Mouse (Mus musculus): ENCODE measurements around the gene Abcd4. TPM values are rescaled to one million over a fixed set of nuclear protein-coding genes. Genes with fewer than 3 reads are reported as not detected.

Abcd4 gene
- polyA plus RNA-seq, 1 experiment from 2014 or later: 3.9 TPM

- no peak overlapping the region for H3K4me2 ChIP-seq
- no peak for ATAC-seq (ENCODE audit: insufficient read depth)
Measured at GRCm38 (mm10) chr12:84612518-84612917, 4.7 kb downstream of the Abcd4 start.

GRCm38 (mm10) chr12:84611718-84612117 is 5.5 kb downstream of the Abcd4 start:
- H3K4me1 ChIP-seq (replicated peaks): peaks cover 2% of the 10 kb centered on the region; the same call in 1 of the 2 replicates
- no peaks in the 10 kb centered on the region for H3K36me3 ChIP-seq (replicated peaks)
- no peak overlapping the region for H3K9ac ChIP-seq
- 72% methylated on average over 10 of the region's 10 CpGs for WGBS (ENCODE audit: insufficient replicate concordance)
- no peak for ATAC-seq (ENCODE audit: insufficient read depth)
- H3K27ac ChIP-seq (replicated peaks): no peak overlapping the region
- H3K9me3 ChIP-seq (replicated peaks): no peaks in the 10 kb centered on the region
- H3K4me3 ChIP-seq (replicated peaks): no peak overlapping the region
- H3K27me3 ChIP-seq: no peaks in the 10 kb centered on the region
- no peak overlapping the region for H3K4me2 ChIP-seq

More at GRCm38 (mm10) chr12:84612518-84612917, 4.7 kb downstream of the Abcd4 start:
- WGBS (ENCODE audit: insufficient replicate concordance): 73% methylated on average over 8 of the region's 8 CpGs
- no peak overlapping the region for H3K27ac ChIP-seq (replicated peaks)
- no peaks in the 10 kb centered on the region for H3K36me3 ChIP-seq (replicated peaks)
- H3K27me3 ChIP-seq: no peaks in the 10 kb centered on the region
- H3K9ac ChIP-seq: no peak overlapping the region
- H3K4me3 ChIP-seq (replicated peaks): no peak overlapping the region
- H3K9me3 ChIP-seq (replicated peaks): no peaks in the 10 kb centered on the region
- peaks cover 7% of the 10 kb centered on the region; the same call in 1 of the 2 replicates for H3K4me1 ChIP-seq (replicated peaks)

- H3K4me3 ChIP-seq (replicated peaks): no peak overlapping the region
- H3K4me1 ChIP-seq (replicated peaks): no peaks in the 10 kb centered on the region
- H3K27ac ChIP-seq (replicated peaks): no peak overlapping the region
- H3K9me3 ChIP-seq (replicated peaks): no peaks in the 10 kb centered on the region
- ATAC-seq (ENCODE audit: insufficient read depth): no peak
- no peaks in the 10 kb centered on the region for H3K36me3 ChIP-seq (replicated peaks)
- H3K27me3 ChIP-seq: no peaks in the 10 kb centered on the region
- H3K4me2 ChIP-seq: no peak overlapping the region
- H3K9ac ChIP-seq: no peak overlapping the region
- WGBS (ENCODE audit: insufficient replicate concordance): 66% methylated on average over 7 of the region's 7 CpGs
Measured at GRCm38 (mm10) chr12:84605860-84606259, 11.4 kb downstream of the Abcd4 start.

GRCm38 (mm10) chr12:84604001-84604400 is 13.2 kb downstream of the Abcd4 start:
- 0 out of 2 replicates have a peak, but pooled peaks cover 6% of the 10 kb centered on the region for H3K27me3 ChIP-seq
- WGBS (ENCODE audit: insufficient replicate concordance): 65% methylated on average over 7 of the region's 7 CpGs
- no peak overlapping the region for H3K27ac ChIP-seq (replicated peaks)
- H3K4me1 ChIP-seq (replicated peaks): no peaks in the 10 kb centered on the region
- H3K4me3 ChIP-seq (replicated peaks): no peak overlapping the region
- H3K9me3 ChIP-seq (replicated peaks): no peaks in the 10 kb centered on the region
- no peak overlapping the region for H3K4me2 ChIP-seq
- no peaks in the 10 kb centered on the region for H3K36me3 ChIP-seq (replicated peaks)
- H3K9ac ChIP-seq: no peak overlapping the region
- ATAC-seq (ENCODE audit: insufficient read depth): no peak

- no peak overlapping the region for H3K4me3 ChIP-seq (replicated peaks)
- 14% methylated on average over 8 of the region's 8 CpGs for WGBS (ENCODE audit: insufficient replicate concordance)
Measured at GRCm38 (mm10) chr12:84598324-84598723, 18.9 kb downstream of the Abcd4 start.

GRCm38 (mm10) chr12:84589825-84590761 is 27.1 kb downstream of the Abcd4 start:
- H3K36me3 ChIP-seq (replicated peaks): no peaks in the 10 kb centered on the region
- ATAC-seq (ENCODE audit: insufficient read depth): no peak
- 1% methylated on average over 54 of the region's 54 CpGs for WGBS (ENCODE audit: insufficient replicate concordance)
- H3K27me3 ChIP-seq: peaks cover 26% of the 10 kb centered on the region
- no peaks in the 10 kb centered on the region for H3K9me3 ChIP-seq (replicated peaks)
- H3K27ac ChIP-seq (replicated peaks): no peak overlapping the region
- H3K4me3 ChIP-seq (replicated peaks): peak overlapping the region; percentile 55
- H3K9ac ChIP-seq: peak overlapping the region; percentile 30; the same call in 1 of the 2 replicates
- H3K4me2 ChIP-seq: peak overlapping the region; percentile 89
- H3K4me1 ChIP-seq (replicated peaks): peaks cover 10% of the 10 kb centered on the region

More at GRCm38 (mm10) chr12:84598324-84598723, 18.9 kb downstream of the Abcd4 start:
- ATAC-seq (ENCODE audit: insufficient read depth): no peak
- Histone ChIP-seq H3K27ac (replicated peaks) (no peak overlapping the region), H3K4me2 (no peak overlapping the region), H3K27me3 (peaks cover 30% of the 10 kb centered on the region), H3K9me3 (replicated peaks) (no peaks in the 10 kb centered on the region), H3K4me1 (replicated peaks) (no peaks in the 10 kb centered on the region), H3K9ac (no peak overlapping the region), H3K36me3 (replicated peaks) (no peaks in the 10 kb centered on the region)

- peaks cover 24% of the 10 kb centered on the region for H3K27me3 ChIP-seq
- no peak overlapping the region for H3K9ac ChIP-seq
- H3K4me3 ChIP-seq (replicated peaks): no peak overlapping the region
- no peaks in the 10 kb centered on the region for H3K9me3 ChIP-seq (replicated peaks)
- WGBS (ENCODE audit: insufficient replicate concordance): 63% methylated on average over 2 of the region's 2 CpGs
- no peaks in the 10 kb centered on the region for H3K36me3 ChIP-seq (replicated peaks)
- H3K27ac ChIP-seq (replicated peaks): no peak overlapping the region
- H3K4me2 ChIP-seq: no peak overlapping the region
- no peak for ATAC-seq (ENCODE audit: insufficient read depth)
- no peaks in the 10 kb centered on the region for H3K4me1 ChIP-seq (replicated peaks)
Measured at GRCm38 (mm10) chr12:84581285-84581684, 35.9 kb downstream of the Abcd4 start.

- H3K4me2 ChIP-seq: no peak overlapping the region
- no peaks in the 10 kb centered on the region for H3K4me1 ChIP-seq (replicated peaks)
- 41% methylated on average over 5 of the region's 5 CpGs for WGBS (ENCODE audit: insufficient replicate concordance)
- ATAC-seq (ENCODE audit: insufficient read depth): no peak
- no peak overlapping the region for H3K9ac ChIP-seq
- no peak overlapping the region for H3K4me3 ChIP-seq (replicated peaks)
- no peak overlapping the region for H3K27ac ChIP-seq (replicated peaks)
- H3K9me3 ChIP-seq (replicated peaks): no peaks in the 10 kb centered on the region
- no peaks in the 10 kb centered on the region for H3K36me3 ChIP-seq (replicated peaks)
- H3K27me3 ChIP-seq: peaks cover 47% of the 10 kb centered on the region
Measured at GRCm38 (mm10) chr12:84578440-84578770, 38.8 kb downstream of the Abcd4 start.

GRCm38 (mm10) chr12:84577768-84578439 is 39.3 kb downstream of the Abcd4 start:
- Histone ChIP-seq H3K36me3 (replicated peaks) (no peaks in the 10 kb centered on the region), H3K27ac (replicated peaks) (no peak overlapping the region), H3K4me1 (replicated peaks) (no peaks in the 10 kb centered on the region), H3K9ac (no peak overlapping the region), H3K4me2 (no peak overlapping the region), H3K9me3 (replicated peaks) (no peaks in the 10 kb centered on the region), H3K27me3 (peaks cover 52% of the 10 kb centered on the region), H3K4me3 (replicated peaks) (no peak overlapping the region)
- ATAC-seq (ENCODE audit: insufficient read depth): no peak
- WGBS (ENCODE audit: insufficient replicate concordance): 66% methylated on average over 11 of the region's 11 CpGs

GRCm38 (mm10) chr12:84573094-84573493 is 44.1 kb downstream of the Abcd4 start:
- Histone ChIP-seq H3K4me1 (replicated peaks) (no peaks in the 10 kb centered on the region), H3K9me3 (replicated peaks) (no peaks in the 10 kb centered on the region), H3K36me3 (replicated peaks) (no peaks in the 10 kb centered on the region), H3K4me3 (replicated peaks) (no peak overlapping the region), H3K4me2 (no peak overlapping the region), H3K27me3 (peaks cover 97% of the 10 kb centered on the region), H3K27ac (replicated peaks) (no peak overlapping the region), H3K9ac (no peak overlapping the region)
- no peak for ATAC-seq (ENCODE audit: insufficient read depth)
- WGBS (ENCODE audit: insufficient replicate concordance): 22% methylated on average over 7 of the region's 7 CpGs

- Histone ChIP-seq H3K4me3 (replicated peaks) (no peak overlapping the region), H3K4me2 (no peak overlapping the region), H3K9me3 (replicated peaks) (no peaks in the 10 kb centered on the region), H3K27me3 (peaks cover 98% of the 10 kb centered on the region), H3K27ac (replicated peaks) (no peak overlapping the region), H3K4me1 (replicated peaks) (no peaks in the 10 kb centered on the region), H3K36me3 (replicated peaks) (no peaks in the 10 kb centered on the region), H3K9ac (no peak overlapping the region)
- WGBS (ENCODE audit: insufficient replicate concordance): 4% methylated on average over 7 of the region's 7 CpGs
- ATAC-seq (ENCODE audit: insufficient read depth): no peak
Measured at GRCm38 (mm10) chr12:84572341-84572720, 44.9 kb downstream of the Abcd4 start.
